Mouse (Mus musculus): ENCODE measurements around the gene Lilrb4a. TPM values are rescaled to one million over a fixed set of nuclear protein-coding genes. Genes with fewer than 3 reads are reported as not detected.

Lilrb4a gene
- polyA plus RNA-seq, 1 experiment, result 0.59 TPM

GRCm38 (mm10) chr10:51520021-51520420 lies 29.3 kb downstream of the Lilrb4a start:
- no peak for DNase-seq
- Histone ChIP-seq H3K27ac (ENCODE audit: insufficient read depth, low read length) (no peak overlapping the region), H3K4me1 (ENCODE audit: control insufficient read depth, insufficient read depth, low read length) (no peaks in the 10 kb centered on the region), H3K27me3 (ENCODE audit: control insufficient read depth, insufficient read depth, low read length) (no peaks in the 10 kb centered on the region), H3K4me3 (replicated peaks; ENCODE audit: insufficient read depth, low read depth, low read length) (no peak overlapping the region)
- no peak for TF ChIP-seq POLR2A (IDR thresholded peaks at IDR 0.05; ENCODE audit: borderline replicate concordance, insufficient read depth, low read length)
- TF ChIP-seq CTCF (IDR thresholded peaks at IDR 0.05; ENCODE audit: borderline replicate concordance, insufficient read depth, low read depth, low read length), result no peak

GRCm38 (mm10) chr10:51521453-51521852 lies 30.7 kb downstream of the Lilrb4a start:
- Histone ChIP-seq H3K4me3 (replicated peaks; ENCODE audit: insufficient read depth, low read depth, low read length) (no peak overlapping the region), H3K27ac (ENCODE audit: insufficient read depth, low read length) (no peak overlapping the region), H3K27me3 (ENCODE audit: control insufficient read depth, insufficient read depth, low read length) (no peaks in the 10 kb centered on the region), H3K4me1 (ENCODE audit: control insufficient read depth, insufficient read depth, low read length) (no peaks in the 10 kb centered on the region)
- DNase-seq, result no peak
- no peak for TF ChIP-seq CTCF (IDR thresholded peaks at IDR 0.05; ENCODE audit: borderline replicate concordance, insufficient read depth, low read depth, low read length)

- DNase-seq, result no peak
- TF ChIP-seq CTCF (IDR thresholded peaks at IDR 0.05; ENCODE audit: borderline replicate concordance, insufficient read depth, low read depth, low read length) (no peak), POLR2A (IDR thresholded peaks at IDR 0.05; ENCODE audit: borderline replicate concordance, insufficient read depth, low read length) (no peak)
- Histone ChIP-seq H3K27me3 (ENCODE audit: control insufficient read depth, insufficient read depth, low read length) (no peaks in the 10 kb centered on the region), H3K4me1 (ENCODE audit: control insufficient read depth, insufficient read depth, low read length) (no peaks in the 10 kb centered on the region), H3K4me3 (replicated peaks; ENCODE audit: insufficient read depth, low read depth, low read length) (no peak overlapping the region), H3K27ac (ENCODE audit: insufficient read depth, low read length) (no peak overlapping the region)
- 69% methylated on average over 7 of the region's 7 CpGs for WGBS
Observed at GRCm38 (mm10) chr10:51526090-51526489, 35.3 kb downstream of the Lilrb4a start.

DNA sequence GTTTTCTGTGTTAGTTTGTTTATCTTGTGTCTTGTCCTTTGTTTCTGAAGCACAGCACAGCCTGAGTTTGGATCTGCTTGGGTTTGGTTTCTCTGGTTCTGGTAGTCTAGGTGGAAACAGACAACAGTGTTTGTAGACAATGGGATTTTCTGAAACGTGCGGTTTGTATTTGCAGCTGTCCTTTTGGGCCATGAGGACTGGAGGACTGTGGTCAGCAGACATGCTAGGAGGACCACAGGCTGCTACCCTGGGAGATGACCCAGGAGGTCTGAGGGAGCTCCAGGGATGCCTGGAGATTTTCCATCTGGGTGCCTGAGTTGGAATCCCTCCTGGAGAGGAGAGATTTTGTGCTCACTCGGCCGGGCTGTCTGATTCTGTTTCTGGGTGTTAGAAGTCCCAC lies 35.9 kb downstream of the Lilrb4a start:
- no peaks in the 10 kb centered on the region for H3K27me3 ChIP-seq (ENCODE audit: control insufficient read depth, insufficient read depth, low read length)
- whole genome bisulfite sequencing, result 57% methylated on average over 4 of the region's 4 CpGs
- H3K4me1 ChIP-seq (ENCODE audit: control insufficient read depth, insufficient read depth, low read length), result no peaks in the 10 kb centered on the region
- DNase-seq, result no peak
- no peak for TF ChIP-seq POLR2A (IDR thresholded peaks at IDR 0.05; ENCODE audit: borderline replicate concordance, insufficient read depth, low read length)
- TF ChIP-seq CTCF (IDR thresholded peaks at IDR 0.05; ENCODE audit: borderline replicate concordance, insufficient read depth, low read depth, low read length), result no peak
- H3K27ac ChIP-seq (ENCODE audit: insufficient read depth, low read length), result no peak overlapping the region
- no peak overlapping the region for H3K4me3 ChIP-seq (replicated peaks; ENCODE audit: insufficient read depth, low read depth, low read length)

DNA sequence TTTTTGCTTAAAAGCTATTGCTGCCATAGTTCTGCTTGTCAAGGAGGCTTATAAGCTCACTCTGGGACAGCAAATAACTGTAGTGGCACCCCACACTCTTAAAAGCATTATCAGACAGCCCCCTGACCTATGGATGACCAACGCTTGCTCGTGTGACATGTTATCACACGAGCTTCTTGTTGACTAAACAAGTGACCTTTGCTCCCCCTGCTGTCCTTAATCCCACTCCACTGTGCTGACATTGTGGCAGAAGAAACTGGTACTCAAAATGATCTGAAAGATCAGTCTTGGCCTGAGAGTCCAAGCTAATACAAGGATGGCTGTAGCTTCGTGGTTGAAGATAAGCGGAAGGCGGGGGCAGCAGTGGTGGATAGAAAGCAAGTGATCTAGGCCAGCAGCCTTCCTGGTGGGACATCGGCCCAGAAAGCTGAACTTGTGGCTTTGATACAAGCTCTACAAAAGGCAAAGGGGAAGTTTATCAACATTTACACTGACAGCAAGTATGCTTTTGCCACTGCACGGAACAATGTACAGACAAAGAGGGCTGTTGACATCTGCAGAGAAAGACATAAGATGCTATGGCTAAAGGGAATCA lies 38.2 kb downstream of the Lilrb4a start:
- Histone ChIP-seq H3K27me3 (ENCODE audit: control insufficient read depth, insufficient read depth, low read length) (no peaks in the 10 kb centered on the region), H3K4me1 (ENCODE audit: control insufficient read depth, insufficient read depth, low read length) (no peaks in the 10 kb centered on the region), H3K27ac (ENCODE audit: insufficient read depth, low read length) (no peak overlapping the region), H3K4me3 (replicated peaks; ENCODE audit: insufficient read depth, low read depth, low read length) (no peak overlapping the region)
- 83% methylated on average over 8 of the region's 8 CpGs for WGBS
- DNase-seq, result no peak
- TF ChIP-seq CTCF (IDR thresholded peaks at IDR 0.05; ENCODE audit: borderline replicate concordance, insufficient read depth, low read depth, low read length), result no peak
- TF ChIP-seq POLR2A (IDR thresholded peaks at IDR 0.05; ENCODE audit: borderline replicate concordance, insufficient read depth, low read length), result no peak

DNA sequence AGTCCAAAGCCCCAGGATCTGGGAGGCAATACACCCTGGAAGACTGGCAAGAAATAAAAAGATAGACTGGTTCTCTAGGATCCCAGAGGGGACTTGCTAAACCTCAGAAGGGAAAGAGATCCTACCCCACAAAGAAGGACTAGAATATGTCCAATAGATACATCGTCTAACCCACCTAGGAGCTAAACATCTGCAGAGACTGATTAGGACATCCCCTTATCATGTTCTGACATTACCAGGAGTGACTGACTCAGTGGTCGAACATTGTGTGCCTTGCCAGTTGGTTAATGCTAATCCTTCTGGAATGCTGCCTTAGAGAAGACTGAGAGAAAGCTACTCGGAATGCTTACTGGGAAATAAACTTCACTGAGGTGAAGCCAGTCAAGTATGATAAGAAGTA lies 38.7 kb downstream of the Lilrb4a start:
- 76% methylated on average over 3 of the region's 3 CpGs for WGBS
- H3K27me3 ChIP-seq (ENCODE audit: control insufficient read depth, insufficient read depth, low read length), result no peaks in the 10 kb centered on the region
- H3K4me1 ChIP-seq (ENCODE audit: control insufficient read depth, insufficient read depth, low read length), result no peaks in the 10 kb centered on the region
- no peak for DNase-seq
- no peak overlapping the region for H3K4me3 ChIP-seq (replicated peaks; ENCODE audit: insufficient read depth, low read depth, low read length)
- TF ChIP-seq CTCF (IDR thresholded peaks at IDR 0.05; ENCODE audit: borderline replicate concordance, insufficient read depth, low read depth, low read length), result no peak
- no peak for TF ChIP-seq POLR2A (IDR thresholded peaks at IDR 0.05; ENCODE audit: borderline replicate concordance, insufficient read depth, low read length)
- no peak overlapping the region for H3K27ac ChIP-seq (ENCODE audit: insufficient read depth, low read length)

GRCm38 (mm10) chr10:51530813-51531212 lies 40.1 kb downstream of the Lilrb4a start:
- no peaks in the 10 kb centered on the region for H3K27me3 ChIP-seq (ENCODE audit: control insufficient read depth, insufficient read depth, low read length)
- no peaks in the 10 kb centered on the region for H3K4me1 ChIP-seq (ENCODE audit: control insufficient read depth, insufficient read depth, low read length)
- DNase-seq, result no peak
- TF ChIP-seq CTCF (IDR thresholded peaks at IDR 0.05; ENCODE audit: borderline replicate concordance, insufficient read depth, low read depth, low read length) (no peak), POLR2A (IDR thresholded peaks at IDR 0.05; ENCODE audit: borderline replicate concordance, insufficient read depth, low read length) (no peak)
- WGBS, result 84% methylated on average over 7 of the region's 7 CpGs
- no peak overlapping the region for H3K27ac ChIP-seq (ENCODE audit: insufficient read depth, low read length)
- H3K4me3 ChIP-seq (replicated peaks; ENCODE audit: insufficient read depth, low read depth, low read length), result no peak overlapping the region

Other genes with a start within 250 kb of the Lilrb4a start
- 0.11 TPM in 1 of 2 replicates, not detected in the other for gene Gm49339, start 10.3 kb upstream of the Lilrb4a start, polyA plus RNA-seq (2012; rRNA removed)
- 0.14 and 0.34 TPM in 2 replicates for gene Lilr4b, start 10.3 kb upstream of the Lilrb4a start, polyA plus RNA-seq (2012; rRNA removed)
- gene Fam162b, start 99.6 kb downstream of the Lilrb4a start, polyA plus RNA-seq (2012; rRNA removed), result not detected in 2 replicates
- gene Gprc6a, start 140.5 kb downstream of the Lilrb4a start, polyA plus RNA-seq (2012; rRNA removed), result not detected in 2 replicates
- not detected in 2 replicates for gene Rfx6, start 186.8 kb downstream of the Lilrb4a start, polyA plus RNA-seq (2012; rRNA removed)

All from cerebellum, adult 2 months (tissue).